In the genomic region with DNA sequence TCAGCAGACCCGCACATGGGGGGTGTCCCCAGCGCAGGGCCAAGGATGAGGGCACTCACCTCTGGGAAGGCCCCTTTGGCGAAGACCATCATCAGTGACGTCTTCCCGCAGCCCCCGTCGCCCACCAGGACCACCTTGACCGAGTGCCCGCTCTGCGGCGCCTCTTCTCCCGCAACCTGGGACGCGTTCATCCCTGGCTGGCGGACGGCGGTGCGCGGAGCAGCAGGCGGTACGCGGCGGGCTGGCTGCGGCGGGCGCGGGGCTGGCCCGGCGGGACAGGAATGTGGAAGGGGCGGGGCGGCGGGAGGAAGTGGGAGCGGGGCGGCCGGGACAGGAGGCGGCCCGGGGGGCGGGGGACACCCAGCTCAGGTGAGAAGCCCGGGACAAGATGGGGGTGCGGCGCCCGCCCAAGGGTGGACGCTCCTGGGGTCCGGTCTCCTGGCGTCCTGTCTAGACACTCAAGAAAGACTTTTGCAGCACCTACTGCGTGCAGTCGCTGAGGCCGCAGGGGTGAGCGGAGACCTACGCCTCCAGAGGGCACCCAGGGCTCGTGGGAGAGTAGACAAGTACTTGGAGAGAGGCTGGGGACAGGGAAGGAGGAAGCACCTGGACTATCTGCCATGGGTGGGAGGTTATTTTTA, we compare ENCODE assay signal across 8 mouse cellular contexts. TPM values are rescaled to one million over a fixed set of nuclear protein-coding genes. Genes with fewer than 3 reads are reported as not detected.
DNase-seq lines count a peak whose midpoint lies in the region; ATAC-seq lines count a peak whose summit lies in the region.

A gene (minus strand): TSS at position 272 of the 641 bp plus-strand sequence.

- no peaks in the 10 kb centered on the region for H3K9me3 ChIP-seq in embryonic facial prominence, embryonic 10.5 days
- no peaks in the 10 kb centered on the region for H3K9me3 ChIP-seq in heart, embryonic 14.5 days (ENCODE audit: control insufficient read depth, low read length)

- under 1% methylated on average over 51 of the region's 51 CpGs for WGBS in embryonic facial prominence, embryonic 10.5 days
- WGBS in heart, embryonic 14.5 days: under 1% methylated on average over 51 of the region's 51 CpGs
- 2% methylated on average over 48 of the region's 51 CpGs for WGBS in macrophage (ENCODE audit: missing documents)

- H3K9ac ChIP-seq in heart, embryonic 14.5 days (ENCODE audit: low read length): peak within 1 kb of the TSS; percentile 85

- peaks cover 20% of the 10 kb centered on the region for H3K36me3 ChIP-seq in embryonic facial prominence, embryonic 10.5 days (replicated peaks)
- 0 out of 2 replicates have a peak, but pooled peaks cover 7% of the 10 kb centered on the region for H3K36me3 ChIP-seq in heart, embryonic 14.5 days (ENCODE audit: control insufficient read depth, insufficient read depth, low read length)
- no peaks in the 10 kb centered on the region for H3K36me3 ChIP-seq in macrophage (ENCODE audit: inconsistent target)

- peaks cover 49% of the 10 kb centered on the region for H3K4me1 ChIP-seq in embryonic facial prominence, embryonic 10.5 days
- peaks cover 22 to 29% of the 10 kb centered on the region in 2 experiments for H3K4me1 ChIP-seq in heart, embryonic 14.5 days (ENCODE audit: control insufficient read depth in 2 of 2, insufficient read depth in 2 of 2, low read length in 2 of 2)

- ATAC-seq in heart, embryonic 14.5 days (ENCODE audit: insufficient number of reproducible peaks, insufficient read depth, low FRiP score, low read depth): 0 out of 2 replicates have a peak, but pooled peaks have one; percentile 20
- no peak for ATAC-seq in megakaryocyte-erythroid progenitor cell, adult 5-6 weeks (replicated peaks; ENCODE audit: low FRiP score, low TSS enrichment, poor library complexity, severe bottlenecking)

- peak; percentile 40 for DNase-seq in ovary, postnatal 10 days (ENCODE audit: low spot score)
- no peak for DNase-seq in ovary, adult 18-20 months (ENCODE audit: low spot score)
- peak; percentile 85 for DNase-seq in embryonic facial prominence, embryonic 10.5 days (ENCODE audit: low spot score)
- DNase-seq in kidney, postnatal 14 days: peak; percentile 88
- peak; percentile 33 for DNase-seq in thymus, postnatal 25 days

- peaks cover 17% of the 10 kb centered on the region; the same call in 1 of the 2 replicates for H3K27me3 ChIP-seq in embryonic facial prominence, embryonic 10.5 days (replicated peaks; ENCODE audit: low read depth, poor library complexity, severe bottlenecking)
- H3K27me3 ChIP-seq in heart, embryonic 14.5 days (ENCODE audit: control insufficient read depth, insufficient read depth, low read length): no peaks in the 10 kb centered on the region

- H3K79me2 ChIP-seq in macrophage (ENCODE audit: inconsistent target): no peaks in the 10 kb centered on the region

- peak within 1 kb of the TSS; percentile 91 for H3K4me2 ChIP-seq in heart, embryonic 14.5 days (ENCODE audit: low read length)

- peak within 1 kb of the TSS; percentile 88 for H3K27ac ChIP-seq in embryonic facial prominence, embryonic 10.5 days (replicated peaks)
- H3K27ac ChIP-seq in heart, embryonic 14.5 days (replicated peaks in 1 of 2; ENCODE audit: control insufficient read depth in 1 of 2, insufficient read depth in 1 of 2, low read depth in 2 of 2, low read length in 2 of 2): peak within 1 kb of the TSS in 1 of 2 experiments; percentile 54; a peak in 2 of 4 replicates
- peak within 1 kb of the TSS; percentile 58 for H3K27ac ChIP-seq in macrophage

- H3K4me3 ChIP-seq in embryonic facial prominence, embryonic 10.5 days: peak within 1 kb of the TSS; percentile 88
- H3K4me3 ChIP-seq in heart, embryonic 14.5 days (ENCODE audit: control insufficient read depth in 1 of 2, insufficient read depth in 1 of 2, low read depth in 1 of 2, low read length in 2 of 2): peak within 1 kb of the TSS; percentile 63 to 68
- peak within 1 kb of the TSS; percentile 44 for H3K4me3 ChIP-seq in macrophage (ENCODE audit: inconsistent target)

RNA-seq across cellular contexts. Expression of the gene that starts here (rescaled TPM):
- polyA plus RNA-seq in embryonic facial prominence, embryonic 10.5 days (2016; fragmentation: Nextera tagmentation; extraction: Ambion mirVana): 31.5 and 31.8 TPM in 2 replicates
- polyA plus RNA-seq in heart, embryonic 14.5 days (2014; fragmentation: Nextera tagmentation; extraction: Ambion mirVana): 20.0 and 24.0 TPM in 2 replicates
- 10 to 100 TPM in 1 of 26 experiments, 1 to 10 TPM in 19, under 1 TPM in 4, not detected in 2; 0.65 to 12.3 (median 2.9) TPM for total RNA-seq in macrophage (2018; cell fraction: chromatin; rRNA removed)
- 10 to 100 TPM in 5 of 26 experiments, 1 to 10 TPM in 21; 2.8 to 11.7 (median 5.1) TPM for total RNA-seq in macrophage (2018; cell fraction: cytosol; rRNA removed)
- 10 to 100 TPM in 1 of 26 experiments, 1 to 10 TPM in 22, under 1 TPM in 2, not detected in 1; 0.67 to 11.0 (median 2.9) TPM for total RNA-seq in macrophage (2018; cell fraction: nucleus; rRNA removed)
- 4.4 to 12.0 TPM (median 6.0 TPM) in 3 replicates for polyA plus RNA-seq in macrophage (2018)
- total RNA-seq in megakaryocyte-erythroid progenitor cell, adult 5-6 weeks (2014; fragmentation: Nextera tagmentation): 0.72 TPM in 1 of 2 replicates, not detected in the other
- not detected in 2 replicates for total RNA-seq in megakaryocyte-erythroid progenitor cell, adult 5-6 weeks (2017)
